Mouse (Mus musculus): Measurements from ENCODE around the gene Zkscan17. TPM values are rescaled to one million over a fixed set of nuclear protein-coding genes. Genes with fewer than 3 reads are reported as not detected.

The Zkscan17 gene
- polyA plus RNA-seq, 1 experiment from 2014 or later: 16.8 TPM

- Histone ChIP-seq H3K36me3 (ENCODE audit: control insufficient read depth, insufficient read depth, low read length) (no peaks in the 10 kb centered on the region), H3K4me1 (replicated peaks; ENCODE audit: control insufficient read depth, insufficient read depth, low read length) (no peaks in the 10 kb centered on the region), H3K27ac (ENCODE audit: low read depth, low read length) (no peak overlapping the region), H3K9ac (ENCODE audit: low read depth, low read length) (no peak overlapping the region), H3K9me3 (ENCODE audit: control insufficient read depth, low read length) (no peaks in the 10 kb centered on the region), H3K27me3 (replicated peaks; ENCODE audit: control insufficient read depth, insufficient read depth, low read length) (no peaks in the 10 kb centered on the region), H3K4me3 (ENCODE audit: low read depth, low read length) (no peak overlapping the region), H3K4me2 (no peak overlapping the region)
- WGBS: 71% methylated on average over 9 of the region's 9 CpGs
- ATAC-seq (replicated peaks; ENCODE audit: low FRiP score): no peak
- no peak for DNase-seq (ENCODE audit: low spot score)
Measured at GRCm38 (mm10) chr11:59544005-59544404, 17.5 kb upstream of the Zkscan17 start.

GRCm38 (mm10) chr11:59543376-59543775 lies 16.8 kb upstream of the Zkscan17 start:
- ATAC-seq (replicated peaks; ENCODE audit: low FRiP score) (no peak), DNase-seq (ENCODE audit: low spot score) (no peak)
- H3K4me3 ChIP-seq (ENCODE audit: low read depth, low read length): no peak overlapping the region
- H3K27me3 ChIP-seq (replicated peaks; ENCODE audit: control insufficient read depth, insufficient read depth, low read length): no peaks in the 10 kb centered on the region
- no peak overlapping the region for H3K27ac ChIP-seq (ENCODE audit: low read depth, low read length)
- no peak overlapping the region for H3K9ac ChIP-seq (ENCODE audit: low read depth, low read length)
- 66% methylated on average over 3 of the region's 3 CpGs for WGBS
- H3K36me3 ChIP-seq (ENCODE audit: control insufficient read depth, insufficient read depth, low read length): no peaks in the 10 kb centered on the region
- H3K4me2 ChIP-seq: no peak overlapping the region
- H3K9me3 ChIP-seq (ENCODE audit: control insufficient read depth, low read length): no peaks in the 10 kb centered on the region
- H3K4me1 ChIP-seq (replicated peaks; ENCODE audit: control insufficient read depth, insufficient read depth, low read length): no peaks in the 10 kb centered on the region

GRCm38 (mm10) chr11:59542442-59542841 lies 15.9 kb upstream of the Zkscan17 start:
- no peaks in the 10 kb centered on the region for H3K4me1 ChIP-seq (replicated peaks; ENCODE audit: control insufficient read depth, insufficient read depth, low read length)
- no peaks in the 10 kb centered on the region for H3K9me3 ChIP-seq (ENCODE audit: control insufficient read depth, low read length)
- H3K36me3 ChIP-seq (ENCODE audit: control insufficient read depth, insufficient read depth, low read length): no peaks in the 10 kb centered on the region
- no peaks in the 10 kb centered on the region for H3K27me3 ChIP-seq (replicated peaks; ENCODE audit: control insufficient read depth, insufficient read depth, low read length)
- no peak overlapping the region for H3K4me2 ChIP-seq
- H3K27ac ChIP-seq (ENCODE audit: low read depth, low read length): no peak overlapping the region
- no peak for DNase-seq (ENCODE audit: low spot score)
- WGBS: 52% methylated on average over 6 of the region's 6 CpGs
- no peak overlapping the region for H3K9ac ChIP-seq (ENCODE audit: low read depth, low read length)
- H3K4me3 ChIP-seq (ENCODE audit: low read depth, low read length): no peak overlapping the region
- no peak for ATAC-seq (replicated peaks; ENCODE audit: low FRiP score)

GRCm38 (mm10) chr11:59541324-59541723 lies 14.8 kb upstream of the Zkscan17 start, which contains the start of gene Nlrp3:
Nlrp3 (plus strand) TSS chr11:59541568.
- WGBS: 31% methylated on average over 3 of the region's 3 CpGs
- no peak within 1 kb of the TSS for H3K4me2 ChIP-seq
- no peaks in the 10 kb centered on the region for H3K36me3 ChIP-seq (ENCODE audit: control insufficient read depth, insufficient read depth, low read length)
- H3K9me3 ChIP-seq (ENCODE audit: control insufficient read depth, low read length): no peaks in the 10 kb centered on the region
- H3K4me3 ChIP-seq (ENCODE audit: low read depth, low read length): no peak within 1 kb of the TSS
- H3K27me3 ChIP-seq (replicated peaks; ENCODE audit: control insufficient read depth, insufficient read depth, low read length): no peaks in the 10 kb centered on the region
- H3K9ac ChIP-seq (ENCODE audit: low read depth, low read length): no peak within 1 kb of the TSS
- DNase-seq (ENCODE audit: low spot score) (no peak), ATAC-seq (replicated peaks; ENCODE audit: low FRiP score) (no peak)
- no peak within 1 kb of the TSS for H3K27ac ChIP-seq (ENCODE audit: low read depth, low read length)
- no peaks in the 10 kb centered on the region for H3K4me1 ChIP-seq (replicated peaks; ENCODE audit: control insufficient read depth, insufficient read depth, low read length)

GRCm38 (mm10) chr11:59540123-59540522 lies 13.6 kb upstream of the Zkscan17 start:
- no peak for DNase-seq (ENCODE audit: low spot score)
- no peaks in the 10 kb centered on the region for H3K9me3 ChIP-seq (ENCODE audit: control insufficient read depth, low read length)
- no peak for ATAC-seq (replicated peaks; ENCODE audit: low FRiP score)

GRCm38 (mm10) chr11:59538387-59538786 lies 11.8 kb upstream of the Zkscan17 start:
- WGBS: 31% methylated on average over 11 of the region's 11 CpGs
- H3K4me3 ChIP-seq (ENCODE audit: low read depth, low read length): no peak overlapping the region
- ATAC-seq (replicated peaks; ENCODE audit: low FRiP score): no peak

More at GRCm38 (mm10) chr11:59540123-59540522, 13.6 kb upstream of the Zkscan17 start:
- Histone ChIP-seq H3K9ac (ENCODE audit: low read depth, low read length) (no peak overlapping the region), H3K4me2 (no peak overlapping the region), H3K27me3 (replicated peaks; ENCODE audit: control insufficient read depth, insufficient read depth, low read length) (no peaks in the 10 kb centered on the region), H3K4me1 (replicated peaks; ENCODE audit: control insufficient read depth, insufficient read depth, low read length) (no peaks in the 10 kb centered on the region), H3K4me3 (ENCODE audit: low read depth, low read length) (no peak overlapping the region), H3K27ac (ENCODE audit: low read depth, low read length) (no peak overlapping the region), H3K36me3 (ENCODE audit: control insufficient read depth, insufficient read depth, low read length) (no peaks in the 10 kb centered on the region)
- 49% methylated on average over 3 of the region's 3 CpGs for WGBS

GRCm38 (mm10) chr11:59537218-59538130 lies 10.9 kb upstream of the Zkscan17 start:
- 62% methylated on average over 16 of the region's 16 CpGs for WGBS
- Histone ChIP-seq H3K9me3 (ENCODE audit: control insufficient read depth, low read length) (no peaks in the 10 kb centered on the region), H3K4me1 (replicated peaks; ENCODE audit: control insufficient read depth, insufficient read depth, low read length) (no peaks in the 10 kb centered on the region), H3K27ac (ENCODE audit: low read depth, low read length) (no peak overlapping the region), H3K27me3 (replicated peaks; ENCODE audit: control insufficient read depth, insufficient read depth, low read length) (no peaks in the 10 kb centered on the region), H3K4me2 (no peak overlapping the region), H3K4me3 (ENCODE audit: low read depth, low read length) (no peak overlapping the region), H3K9ac (ENCODE audit: low read depth, low read length) (no peak overlapping the region), H3K36me3 (ENCODE audit: control insufficient read depth, insufficient read depth, low read length) (no peaks in the 10 kb centered on the region)
- DNase-seq (ENCODE audit: low spot score) (no peak), ATAC-seq (replicated peaks; ENCODE audit: low FRiP score) (no peak)

More at GRCm38 (mm10) chr11:59538387-59538786, 11.8 kb upstream of the Zkscan17 start:
- DNase-seq (ENCODE audit: low spot score): no peak
- Histone ChIP-seq H3K36me3 (ENCODE audit: control insufficient read depth, insufficient read depth, low read length) (no peaks in the 10 kb centered on the region), H3K9ac (ENCODE audit: low read depth, low read length) (no peak overlapping the region), H3K4me2 (peak overlapping the region; percentile 33), H3K4me1 (replicated peaks; ENCODE audit: control insufficient read depth, insufficient read depth, low read length) (no peaks in the 10 kb centered on the region), H3K27ac (ENCODE audit: low read depth, low read length) (no peak overlapping the region), H3K27me3 (replicated peaks; ENCODE audit: control insufficient read depth, insufficient read depth, low read length) (no peaks in the 10 kb centered on the region), H3K9me3 (ENCODE audit: control insufficient read depth, low read length) (no peaks in the 10 kb centered on the region)

GRCm38 (mm10) chr11:59531562-59531961 lies 5.0 kb upstream of the Zkscan17 start:
- Histone ChIP-seq H3K36me3 (ENCODE audit: control insufficient read depth, insufficient read depth, low read length) (no peaks in the 10 kb centered on the region), H3K27me3 (replicated peaks; ENCODE audit: control insufficient read depth, insufficient read depth, low read length) (no peaks in the 10 kb centered on the region), H3K4me3 (ENCODE audit: low read depth, low read length) (no peak overlapping the region), H3K9ac (ENCODE audit: low read depth, low read length) (no peak overlapping the region), H3K9me3 (ENCODE audit: control insufficient read depth, low read length) (no peaks in the 10 kb centered on the region), H3K27ac (ENCODE audit: low read depth, low read length) (no peak overlapping the region), H3K4me1 (replicated peaks; ENCODE audit: control insufficient read depth, insufficient read depth, low read length) (no peaks in the 10 kb centered on the region), H3K4me2 (no peak overlapping the region)
- ATAC-seq (replicated peaks; ENCODE audit: low FRiP score): no peak
- 80% methylated on average over 5 of the region's 5 CpGs for WGBS
- no peak for DNase-seq (ENCODE audit: low spot score)

Data from liver, embryonic 11.5 days (tissue).